Mouse (Mus musculus) forebrain, postnatal 0 days (tissue): Measurements from ENCODE around the gene Xpnpep3. TPM values are rescaled to one million over a fixed set of nuclear protein-coding genes. Genes with fewer than 3 reads are reported as not detected.

ENCODE experiments used
- ATAC-seq: fragments of 200-750 bp; cut with Nextera tagmentation; 2 replicates; pipeline ENCODE4 v1.8.0; 2017; ENCODE audit warnings: mild to moderate bottlenecking, moderate library complexity
- DNase-seq: peaks from one replicate; pipeline ENCODE4 v3.0.0-alpha.2; 2015
- H3K27ac ChIP-seq: fragments of 300-500 bp; sonication (generic); 2 replicates; pipeline ENCODE4 v1.5.1; 2014; ENCODE audit warnings: low read depth, mild to moderate bottlenecking, antibody characterized with exemption, low read length, moderate library complexity, mixed read lengths
- H3K27me3 ChIP-seq: fragments of 300-500 bp; sonication (generic); 2 replicates; pipeline ENCODE4 v1.6.1; 2014; ENCODE audit warnings: mild to moderate bottlenecking, low read length, mixed read lengths; ENCODE audit not compliant: insufficient read depth
- H3K36me3 ChIP-seq: fragments of 300-500 bp; sonication (generic); 2 replicates; pipeline ENCODE4 v1.6.1; 2014; ENCODE audit warnings: mild to moderate bottlenecking, moderate library complexity; ENCODE audit not compliant: insufficient read depth
- H3K4me1 ChIP-seq: fragments of 300-500 bp; sonication (generic); 2 replicates; pipeline ENCODE4 v1.6.1; 2014; ENCODE audit warnings: antibody characterized with exemption; ENCODE audit not compliant: insufficient read depth
- H3K4me2 ChIP-seq: fragments of 300-500 bp; sonication (generic); 2 replicates; pipeline ENCODE4 v1.6.1; 2014; ENCODE audit warnings: low read depth, mild to moderate bottlenecking, moderate library complexity
- H3K4me3 ChIP-seq: fragments of 300-500 bp; sonication (generic); 2 replicates; pipeline ENCODE4 v1.5.1; 2014; ENCODE audit warnings: low read depth, low read length, mixed read lengths
- H3K9ac ChIP-seq: fragments of 300-500 bp; sonication (generic); 2 replicates; pipeline ENCODE4 v1.6.1; 2014; ENCODE audit warnings: mild to moderate bottlenecking
- H3K9me3 ChIP-seq: fragments of 300-500 bp; sonication (generic); 2 replicates; pipeline ENCODE4 v1.6.1; 2016; ENCODE audit warnings: low read length
- CTCF ChIP-seq: sonication (generic); IDR thresholded peaks from 2 replicates; pipeline ENCODE4 v1.5.1; 2016; ENCODE audit warnings: antibody characterized with exemption, control low read depth, low read depth
- WGBS: fragments of 180-500 bp; shearing (Covaris S2); extraction: QIAGEN DNeasy Blood & Tissue Kit; methylation state at CpG from one replicate; pipeline ENCODE4 v1.1.7; 2014; 5-methylcytosine and 5-hydroxymethylcytosine counted together
- polyA plus RNA-seq: library from polyadenylated mRNA; unstranded; fragments of >200 nt; fragmentation: Nextera tagmentation; extraction: Ambion mirVana; gene quantifications from 2 replicates; pipeline ENCODE4 v1.2.1, GENCODE M21; 2015
- total RNA-seq: library from RNA; depleted of rRNA; stranded (reverse); fragments of >200 nt; gene quantifications from 2 replicates; pipeline ENCODE4 v1.2.3, GENCODE M21; 2014; rRNA removed

The Xpnpep3 gene
- total RNA-seq = 6.5 and 8.5 TPM in 2 replicates
- polyA plus RNA-seq = 4.3 and 7.4 TPM in 2 replicates

GRCm38 (mm10) chr15:81399638-81400315 lies at the start of gene Xpnpep3, which contains the start of gene St13:
Gene Xpnpep3, plus strand, starts transcription at chr15:81400138.
Gene St13, minus strand, starts transcription at chr15:81400077.
- H3K4me3 ChIP-seq = peak within 1 kb of the TSS; percentile 84
- peak within 1 kb of the TSS; percentile 88 for H3K9ac ChIP-seq
- H3K36me3 ChIP-seq = no peaks in the 10 kb centered on the region
- peaks cover 16% of the 10 kb centered on the region for H3K4me1 ChIP-seq
- WGBS = 1% methylated on average over 48 of the region's 50 CpGs
- H3K27me3 ChIP-seq = no peaks in the 10 kb centered on the region
- H3K9me3 ChIP-seq = no peaks in the 10 kb centered on the region
- TF ChIP-seq CTCF = no peak
- H3K4me2 ChIP-seq = peak within 1 kb of the TSS; percentile 65
- H3K27ac ChIP-seq = peak within 1 kb of the TSS; percentile 96
- DNase-seq = peak; percentile 98
- peak; percentile 99 for ATAC-seq

- no peak overlapping the region for H3K9ac ChIP-seq
- 41% methylated on average over 1 of the region's 1 CpGs for whole genome bisulfite sequencing
- no peak for TF ChIP-seq CTCF
- H3K4me3 ChIP-seq = no peak overlapping the region
- no peaks in the 10 kb centered on the region for H3K9me3 ChIP-seq
- no peak overlapping the region for H3K27ac ChIP-seq
- ATAC-seq (no peak), DNase-seq (no peak)
- H3K4me2 ChIP-seq = no peak overlapping the region
- H3K27me3 ChIP-seq = no peaks in the 10 kb centered on the region
- no peaks in the 10 kb centered on the region for H3K36me3 ChIP-seq
- no peaks in the 10 kb centered on the region for H3K4me1 ChIP-seq
Measured at GRCm38 (mm10) chr15:81350401-81350800, 49.5 kb upstream of the Xpnpep3 start.

- no peak for DNase-seq
- Histone ChIP-seq H3K27me3 (no peaks in the 10 kb centered on the region), H3K27ac (no peak overlapping the region), H3K4me2 (no peak overlapping the region), H3K9ac (no peak overlapping the region), H3K9me3 (no peaks in the 10 kb centered on the region), H3K4me1 (no peaks in the 10 kb centered on the region), H3K36me3 (no peaks in the 10 kb centered on the region), H3K4me3 (no peak overlapping the region)
- 57% methylated on average over 1 of the region's 1 CpGs for whole genome bisulfite sequencing
- ATAC-seq = no peak
- peak; percentile 32 for TF ChIP-seq CTCF
Measured at GRCm38 (mm10) chr15:81352638-81353037, 47.3 kb upstream of the Xpnpep3 start.

GRCm38 (mm10) chr15:81355146-81355761 lies 44.7 kb upstream of the Xpnpep3 start:
- Histone ChIP-seq H3K4me3 (no peak overlapping the region), H3K4me1 (0 out of 2 replicates have a peak, but pooled peaks cover 12% of the 10 kb centered on the region), H3K27ac (no peak overlapping the region), H3K27me3 (no peaks in the 10 kb centered on the region), H3K36me3 (no peaks in the 10 kb centered on the region), H3K9ac (no peak overlapping the region), H3K4me2 (no peak overlapping the region), H3K9me3 (no peaks in the 10 kb centered on the region)
- peak; percentile 69 for TF ChIP-seq CTCF
- WGBS = 65% methylated on average over 3 of the region's 3 CpGs
- DNase-seq = peak; percentile 39
- no peak for ATAC-seq

GRCm38 (mm10) chr15:81356946-81357345 lies 43.0 kb upstream of the Xpnpep3 start:
- Histone ChIP-seq H3K36me3 (no peaks in the 10 kb centered on the region), H3K4me1 (0 out of 2 replicates have a peak, but pooled peaks cover 12% of the 10 kb centered on the region), H3K4me3 (no peak overlapping the region), H3K27me3 (no peaks in the 10 kb centered on the region), H3K9me3 (no peaks in the 10 kb centered on the region), H3K9ac (no peak overlapping the region), H3K27ac (no peak overlapping the region), H3K4me2 (no peak overlapping the region)
- no peak for TF ChIP-seq CTCF
- ATAC-seq (no peak), DNase-seq (no peak)
- 34% methylated on average over 5 of the region's 5 CpGs for WGBS

GRCm38 (mm10) chr15:81358943-81359342 lies 41.0 kb upstream of the Xpnpep3 start:
- 92% methylated on average over 3 of the region's 3 CpGs for WGBS
- no peak for TF ChIP-seq CTCF
- no peak for ATAC-seq
- no peaks in the 10 kb centered on the region for H3K9me3 ChIP-seq
- no peaks in the 10 kb centered on the region for H3K27me3 ChIP-seq
- no peak overlapping the region for H3K4me3 ChIP-seq
- no peak overlapping the region for H3K27ac ChIP-seq
- H3K4me1 ChIP-seq = 0 out of 2 replicates have a peak, but pooled peaks cover 12% of the 10 kb centered on the region
- DNase-seq = no peak
- H3K4me2 ChIP-seq = no peak overlapping the region
- H3K36me3 ChIP-seq = peaks cover 11% of the 10 kb centered on the region; the same call in 1 of the 2 replicates
- H3K9ac ChIP-seq = no peak overlapping the region

- ATAC-seq (no peak), DNase-seq (no peak)
- H3K27me3 ChIP-seq = no peaks in the 10 kb centered on the region
- H3K4me3 ChIP-seq = no peak overlapping the region
- H3K9ac ChIP-seq = no peak overlapping the region
- H3K4me1 ChIP-seq = 0 out of 2 replicates have a peak, but pooled peaks cover 12% of the 10 kb centered on the region
- TF ChIP-seq CTCF = no peak
- H3K27ac ChIP-seq = no peak overlapping the region
- H3K9me3 ChIP-seq = no peaks in the 10 kb centered on the region
- WGBS = 79% methylated on average over 5 of the region's 5 CpGs
- no peak overlapping the region; the same call in 1 of the 2 replicates for H3K4me2 ChIP-seq
- H3K36me3 ChIP-seq = peaks cover 15% of the 10 kb centered on the region
Measured at GRCm38 (mm10) chr15:81359421-81359820, 40.5 kb upstream of the Xpnpep3 start.
